Mouse (Mus musculus) cerebellum, adult 18-20 months (tissue): Measurements from ENCODE around the gene Gria2.

ENCODE experiments used
- DNase-seq, 2 experiments: peaks; one replicate each; pipeline ENCODE4 v3.0.0; 2021

The Gria2 gene

DNA sequence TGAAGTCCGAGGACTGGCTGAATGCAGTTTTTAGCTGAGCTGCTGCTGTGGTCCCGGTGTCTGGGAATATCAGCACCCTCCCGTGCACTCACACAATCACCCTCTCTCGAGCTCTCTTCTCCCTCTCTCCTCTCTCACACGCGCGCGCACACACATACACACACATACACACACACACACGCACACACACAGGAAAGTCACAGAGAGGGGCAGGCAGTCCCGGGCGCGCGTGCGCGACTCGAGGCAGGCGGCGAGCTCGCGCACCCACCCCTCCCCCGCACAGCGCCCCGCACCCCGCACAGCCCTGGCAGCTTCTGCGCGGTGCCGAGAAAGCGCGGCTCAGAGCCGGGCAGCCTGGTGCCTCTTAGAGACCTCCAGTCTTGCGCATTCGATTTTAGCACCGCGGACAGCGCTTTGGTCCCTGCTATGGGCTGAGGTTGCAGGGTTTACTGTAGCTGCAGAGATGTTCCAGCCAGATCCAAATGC is at the start of gene Gria2:
Gene Gria2, minus strand, starts transcription at position 240 of the 486 bp plus-strand sequence.
- peak; percentile 88 to 92 for DNase-seq

GRCm38 (mm10) chr3:80850947-80851346 is 48.3 kb upstream of the Gria2 start:
- DNase-seq, result no peak

DNA sequence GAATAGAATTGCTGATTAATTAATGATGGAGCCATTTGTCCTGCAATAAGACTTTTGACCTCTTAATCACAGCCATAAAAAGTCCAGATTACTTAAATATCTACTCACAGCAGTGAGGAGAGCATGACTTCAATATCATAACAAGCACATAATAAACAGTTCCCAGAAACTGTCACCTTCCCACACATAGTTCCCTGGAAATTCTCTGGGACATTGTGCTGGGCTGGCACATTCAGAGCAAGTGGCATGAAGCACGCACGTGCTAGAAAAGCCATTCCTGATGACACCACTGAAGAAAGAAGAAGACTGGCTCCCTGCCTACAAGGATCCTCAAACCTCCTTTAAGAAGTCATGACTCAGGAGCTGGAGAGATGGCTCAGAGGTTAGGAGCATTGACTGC is 43.0 kb upstream of the Gria2 start:
- DNase-seq, result no peak

DNA sequence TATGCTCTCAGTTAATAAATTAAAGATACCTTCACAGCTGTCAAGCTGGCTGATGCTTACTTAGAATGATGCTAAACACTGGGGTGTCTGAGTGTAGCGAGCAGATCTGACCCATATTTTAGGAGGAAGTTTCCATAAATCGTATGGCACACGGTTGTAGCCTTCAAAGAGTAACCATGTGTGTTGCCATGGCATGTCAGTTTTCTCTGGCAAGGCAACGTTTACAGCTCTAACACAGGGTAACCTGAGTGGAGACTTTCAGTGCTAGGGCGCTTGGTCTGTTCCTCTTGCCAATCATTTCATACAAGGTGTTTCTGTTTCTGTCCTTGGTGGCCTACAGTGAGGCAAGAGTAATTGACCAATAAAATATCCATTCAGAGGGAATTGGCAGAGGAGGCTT is 37.2 kb upstream of the Gria2 start:
- DNase-seq, result no peak

DNA sequence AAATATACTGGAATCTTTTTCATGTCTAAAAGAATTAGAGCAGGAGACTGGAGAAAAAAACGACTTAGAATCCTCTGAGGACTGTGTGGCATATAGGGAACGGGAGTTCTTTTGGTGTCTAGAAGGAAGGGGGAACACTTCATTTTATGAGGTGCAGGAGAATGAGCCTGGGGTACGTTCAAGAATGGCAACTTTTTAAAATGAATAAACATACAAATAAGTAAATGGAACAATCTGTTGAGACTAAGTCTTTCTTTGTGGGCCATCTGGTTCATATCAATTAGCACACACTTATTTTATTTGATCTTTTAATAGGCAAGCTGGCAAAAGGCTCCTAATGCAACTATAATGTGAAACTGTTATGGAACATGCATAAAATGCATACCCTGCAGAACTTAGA is 34.9 kb upstream of the Gria2 start:
- DNase-seq, result no peak

GRCm38 (mm10) chr3:80823975-80824374 is 21.3 kb upstream of the Gria2 start:
- DNase-seq, result no peak

- no peak for DNase-seq
Observed at GRCm38 (mm10) chr3:80818619-80819018, 16.0 kb upstream of the Gria2 start.

GRCm38 (mm10) chr3:80813734-80814133 is 11.1 kb upstream of the Gria2 start:
- no peak for DNase-seq

GRCm38 (mm10) chr3:80812237-80812636 is 9.6 kb upstream of the Gria2 start:
- no peak for DNase-seq

- DNase-seq, result peak; percentile 45 to 61
Observed at GRCm38 (mm10) chr3:80805327-80805726, 2.7 kb upstream of the Gria2 start.

GRCm38 (mm10) chr3:80803811-80804210 is 1.2 kb upstream of the Gria2 start:
- peak; percentile 28 to 29 for DNase-seq

- no peak for DNase-seq
Observed at GRCm38 (mm10) chr3:80803211-80803610, 576 bp upstream of the Gria2 start.

DNA sequence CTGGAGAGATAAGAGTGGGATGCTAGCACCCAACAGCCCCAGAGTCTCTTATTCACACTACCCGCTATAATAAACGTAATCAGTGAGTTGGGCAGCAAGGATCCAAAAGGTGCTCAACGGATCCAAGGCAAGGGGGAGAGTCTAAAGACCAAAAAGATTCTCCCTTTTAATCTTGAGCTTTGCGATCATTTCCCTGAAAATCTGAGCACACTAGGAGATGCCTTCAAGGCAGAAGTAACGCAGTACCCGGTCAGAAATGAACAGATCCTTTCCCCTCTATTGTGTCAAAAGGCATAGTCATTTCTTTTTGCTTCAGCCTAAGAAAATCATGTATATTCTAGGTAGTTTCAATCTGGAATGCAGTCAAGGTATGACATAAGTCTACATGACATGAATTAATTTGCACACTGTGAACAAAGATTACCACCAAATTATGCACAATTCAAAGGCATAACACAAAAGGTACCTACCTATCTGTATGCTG is 766 bp downstream of the Gria2 start:
- no peak for DNase-seq

DNA sequence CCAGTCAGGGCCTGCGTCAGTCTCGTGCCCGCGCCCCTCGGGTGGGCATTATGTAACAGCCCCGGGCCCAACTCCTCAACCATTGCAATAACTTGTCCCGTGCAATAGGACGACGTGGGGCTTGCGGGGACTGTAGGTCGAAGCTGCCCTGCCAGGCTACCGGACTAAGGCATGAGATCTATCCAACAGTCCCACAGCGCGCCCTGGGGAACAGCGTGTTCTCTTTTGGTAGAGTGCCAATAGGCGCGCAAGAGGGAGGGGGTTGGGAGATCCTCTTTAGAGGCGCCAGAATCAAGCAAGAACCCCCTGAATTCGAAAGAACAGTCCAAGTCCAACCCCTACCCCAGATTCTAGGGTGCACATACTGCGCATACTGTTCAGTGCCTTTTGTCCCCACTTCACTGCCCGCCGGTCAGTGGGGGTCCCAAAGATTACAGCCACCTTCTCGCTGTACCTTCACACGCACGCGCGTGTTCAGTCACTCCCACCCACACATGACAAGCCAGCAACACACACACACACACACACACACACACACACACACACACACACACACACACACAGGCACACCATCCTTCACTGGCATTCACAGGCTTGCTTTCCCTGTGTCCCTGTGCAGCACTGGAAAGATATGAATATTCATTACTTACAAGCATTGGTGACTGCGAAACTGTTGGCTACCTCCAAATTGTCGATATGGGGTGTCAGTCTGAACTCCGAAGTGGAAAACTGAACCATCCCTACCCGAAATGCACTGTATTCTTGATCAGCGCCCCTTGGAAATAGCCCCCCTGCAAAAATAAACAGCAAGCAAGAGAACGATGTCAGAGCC is 1.4 kb downstream of the Gria2 start:
- peak; percentile 82 to 83 for DNase-seq

DNA sequence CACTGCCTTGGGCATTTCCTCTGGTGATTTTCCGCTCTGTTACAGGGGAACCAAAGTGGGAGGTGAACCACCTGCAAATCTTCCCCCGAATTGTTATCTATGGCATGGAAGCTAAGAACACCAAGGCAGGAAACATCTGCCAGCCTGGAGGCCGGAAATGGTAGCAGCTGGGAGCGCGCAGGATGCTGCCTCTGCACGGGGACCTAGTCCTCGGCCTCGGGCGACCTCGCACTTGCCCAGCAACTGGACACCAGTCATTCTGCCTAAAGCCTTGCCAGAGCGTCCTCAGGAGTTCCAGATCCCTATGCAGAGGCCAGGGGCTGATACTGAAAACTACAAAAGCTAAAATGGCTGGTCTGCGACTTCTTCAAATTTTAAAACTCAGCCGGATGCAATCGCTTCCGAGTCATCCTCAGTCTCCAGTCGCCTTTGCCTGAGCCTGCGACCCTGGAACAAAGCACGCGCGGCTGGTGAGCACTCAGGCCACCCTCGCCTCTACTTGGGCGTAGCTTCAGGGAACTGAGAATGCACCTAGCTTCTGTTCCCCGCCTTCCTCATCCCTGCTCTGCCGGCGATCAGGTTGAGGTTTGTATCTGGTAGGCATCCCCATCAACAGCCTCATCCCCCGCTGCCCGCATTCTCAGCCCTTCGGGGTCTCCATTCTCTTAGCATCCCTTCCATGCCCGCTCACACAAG is 2.2 kb downstream of the Gria2 start:
- DNase-seq, result peak; percentile 65

DNA sequence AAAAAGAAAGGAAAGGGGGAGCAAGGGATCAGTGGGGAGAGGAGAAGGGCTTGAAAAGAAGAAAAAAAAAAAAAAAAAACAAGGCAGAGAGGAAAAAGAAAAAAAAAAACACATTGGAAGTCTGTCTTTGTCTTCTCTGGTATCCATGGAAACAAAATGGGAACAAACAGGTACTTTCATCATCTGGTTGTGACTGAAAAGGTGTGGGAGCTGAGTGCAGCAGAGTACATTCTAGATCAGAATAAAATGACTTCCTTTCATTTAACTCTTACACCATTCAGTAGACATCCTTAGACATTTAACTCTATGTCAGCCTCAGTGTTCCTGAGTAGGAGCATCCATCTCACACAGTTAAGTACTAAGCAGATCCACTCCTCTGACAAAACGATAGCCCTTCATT is 4.7 kb downstream of the Gria2 start:
- no peak for DNase-seq

DNA sequence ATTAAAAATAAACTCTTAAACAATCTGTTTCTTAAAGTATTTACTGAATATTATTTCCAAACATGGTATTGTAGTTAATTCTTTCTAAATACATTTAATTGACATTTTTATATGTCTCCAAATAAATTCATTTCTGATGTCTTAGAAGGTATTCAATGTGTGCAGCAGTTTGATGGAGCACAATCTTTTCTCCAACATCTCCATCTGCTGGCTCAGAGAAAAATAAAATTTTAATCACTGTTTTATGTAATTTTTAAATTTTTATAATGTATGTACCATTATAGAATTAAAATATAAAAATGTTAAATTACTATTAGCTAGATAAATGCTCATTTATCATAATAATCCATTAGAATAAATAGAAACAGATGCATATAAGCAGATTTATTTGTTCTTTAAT is 5.9 kb downstream of the Gria2 start:
- DNase-seq, result no peak

- no peak for DNase-seq
Observed at GRCm38 (mm10) chr3:80795284-80795683, 7.4 kb downstream of the Gria2 start.

- DNase-seq, result no peak
Observed at GRCm38 (mm10) chr3:80787116-80787744, 15.4 kb downstream of the Gria2 start.

DNA sequence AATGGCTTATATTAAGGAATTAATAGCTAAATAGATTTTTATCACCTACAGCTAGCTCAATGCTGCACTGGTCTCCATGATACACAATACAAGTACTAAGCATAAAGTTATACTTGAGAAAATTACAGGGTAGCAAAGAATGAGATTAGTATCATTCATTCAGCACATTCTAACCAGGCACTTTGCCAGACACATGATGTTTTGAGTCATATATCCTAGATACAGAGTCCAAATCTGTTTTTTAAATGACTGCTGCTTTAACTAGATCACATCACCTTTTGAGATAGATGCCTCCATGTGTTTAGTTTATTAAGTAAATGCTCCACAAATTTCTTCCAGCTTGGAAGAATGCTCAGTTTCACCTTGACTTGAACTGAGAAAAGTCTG is 21.5 kb downstream of the Gria2 start:
- no peak for DNase-seq

GRCm38 (mm10) chr3:80780383-80781143 is 22.1 kb downstream of the Gria2 start:
- no peak for DNase-seq

- DNase-seq, result no peak
Observed at GRCm38 (mm10) chr3:80776628-80777027, 26.0 kb downstream of the Gria2 start.

GRCm38 (mm10) chr3:80775971-80776370 is 26.7 kb downstream of the Gria2 start:
- no peak for DNase-seq
